Mouse (Mus musculus) mouse embryonic stem cell (cell line): ENCODE results near the gene Sap18b.

ENCODE experiments used
- in situ Hi-C, 2 experiments: fragments of 300-500 bp; cut with MboI; formaldehyde crosslinking; loops; 1 replicate in 1 of 2; 3 replicates in 1 of 2; pipeline ENCODE4 v1.14.3; 2019 to 2020; ENCODE audit warnings: low sequenced_read_pairs in 2 of 2, low pct_unique_long_range_greater_than_20kb in 1 of 2, mixed read lengths in 1 of 2; ENCODE audit not compliant: unreplicated experiment in 1 of 2

Gene Sap18b

DNA sequence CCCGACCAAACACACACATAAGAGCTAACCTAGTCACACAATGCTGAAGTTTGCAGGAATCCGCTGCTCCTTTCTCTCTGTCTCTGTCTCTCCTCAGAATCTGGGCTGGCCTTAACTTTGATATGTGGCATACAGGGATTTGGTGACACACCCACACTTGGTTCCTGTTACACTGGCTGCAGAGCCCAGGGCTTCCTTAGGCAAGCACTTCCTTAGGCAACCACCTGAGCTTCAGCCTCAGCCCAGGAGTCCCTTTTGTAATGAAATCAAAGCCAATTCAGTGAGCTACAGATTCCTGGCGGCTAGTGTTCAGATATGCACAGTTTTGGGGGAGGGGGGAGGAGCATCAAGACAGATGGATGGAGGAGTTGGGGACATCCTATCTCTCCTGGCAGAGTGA is 7.5 kb upstream of the Sap18b start:
- in situ Hi-C loops, result no loop called here

DNA sequence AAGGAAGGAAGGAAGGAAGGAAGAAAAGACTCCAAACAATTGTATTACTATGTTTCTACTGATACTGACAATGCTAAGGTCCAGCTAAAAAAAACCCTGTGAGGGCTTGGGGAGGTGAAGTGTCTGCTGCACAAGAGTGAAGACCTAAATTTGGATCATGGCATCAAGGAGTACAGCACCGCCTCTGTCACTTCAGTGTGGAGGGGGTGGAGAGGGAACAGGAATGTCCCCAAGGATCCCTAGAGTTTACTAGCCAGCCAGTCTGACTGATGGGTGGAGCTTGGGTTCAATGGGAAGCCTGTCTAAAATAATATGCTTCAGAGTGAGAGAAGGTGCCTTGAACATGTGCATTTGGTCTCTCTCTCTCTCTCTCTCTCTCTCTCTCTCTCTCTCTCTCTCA is 6.9 kb upstream of the Sap18b start:
- in situ Hi-C loops, result no loop called here

DNA sequence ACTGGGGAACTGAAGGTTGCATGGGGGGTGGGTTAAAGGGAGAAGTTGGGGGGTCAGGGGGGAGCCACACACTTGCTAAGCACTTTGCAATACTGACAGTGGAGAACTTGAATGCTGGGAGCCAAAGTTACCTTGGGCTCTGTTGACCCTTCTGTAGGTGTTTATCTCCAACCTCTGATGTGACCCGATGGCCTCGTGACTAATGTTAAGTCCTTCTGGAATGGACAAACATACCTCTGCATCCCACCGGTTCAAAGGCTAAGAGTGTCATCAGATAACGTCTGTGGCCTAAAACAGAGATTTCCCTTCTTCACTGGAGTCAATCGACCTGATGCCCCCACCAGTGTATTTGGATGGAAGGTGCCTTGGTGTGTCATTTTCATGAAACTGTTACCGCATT is 3.9 kb upstream of the Sap18b start:
- in situ Hi-C loops, result no loop called here

DNA sequence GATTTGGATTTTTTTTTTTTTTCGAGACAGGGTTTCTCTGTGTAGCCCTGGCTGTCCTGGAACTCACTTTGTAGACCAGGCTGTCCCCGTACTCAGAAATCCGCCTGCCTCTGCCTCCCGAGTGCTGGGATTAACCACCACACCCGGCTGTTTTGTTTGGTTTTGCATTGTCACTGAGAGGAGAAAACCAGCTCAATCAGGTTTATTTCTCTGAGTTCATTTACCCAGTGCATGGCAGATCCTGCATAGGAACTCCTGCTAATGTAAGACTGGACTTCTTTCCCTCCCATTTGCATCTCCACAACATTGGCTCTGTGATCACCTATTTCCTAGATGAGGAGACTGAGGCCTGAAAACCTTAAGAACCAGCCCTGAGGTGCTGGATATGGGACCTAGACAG is 3.0 kb upstream of the Sap18b start:
- in situ Hi-C loops, result no loop called here

DNA sequence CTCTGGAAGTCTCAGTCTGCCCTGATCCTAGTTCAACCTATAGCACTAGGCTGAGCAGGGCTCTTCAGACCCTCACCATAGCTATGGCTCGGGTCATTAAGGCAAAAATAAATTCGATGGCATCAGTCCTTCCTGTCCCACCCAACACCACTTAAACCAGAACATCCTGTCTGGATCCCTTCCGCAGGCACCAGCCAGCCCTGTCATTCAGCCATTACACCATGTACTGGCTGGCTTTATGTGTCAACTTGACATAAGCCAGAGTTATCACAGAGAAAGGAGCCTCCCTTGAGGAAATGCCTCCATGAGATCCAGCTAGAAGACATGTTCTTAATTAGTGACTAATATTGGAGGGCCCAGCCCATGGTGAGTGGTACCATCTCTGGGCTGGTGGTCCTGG is 2.4 kb upstream of the Sap18b start:
- in situ Hi-C loops, result no loop called here

DNA sequence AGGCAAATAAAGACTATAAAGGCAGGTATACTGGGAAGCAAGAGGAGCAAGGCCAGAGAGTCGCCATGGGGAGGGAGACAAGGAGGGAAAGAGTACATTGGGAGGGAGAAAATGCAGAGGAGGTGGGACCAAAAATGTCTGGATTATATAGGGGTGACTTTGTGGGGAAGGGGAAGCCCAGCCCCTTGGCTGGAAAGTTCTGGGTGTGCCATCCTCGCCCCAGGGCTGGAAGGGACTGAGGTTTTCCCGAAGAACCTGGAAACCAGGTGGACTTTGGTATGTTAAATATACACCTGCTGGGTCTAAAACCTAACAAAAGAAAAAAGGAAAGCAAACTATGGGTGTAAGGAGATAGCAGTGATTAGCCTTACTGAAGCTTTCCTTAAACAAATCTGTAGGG is 5.0 kb downstream of the Sap18b start:
- in situ Hi-C loops, result no loop called here

DNA sequence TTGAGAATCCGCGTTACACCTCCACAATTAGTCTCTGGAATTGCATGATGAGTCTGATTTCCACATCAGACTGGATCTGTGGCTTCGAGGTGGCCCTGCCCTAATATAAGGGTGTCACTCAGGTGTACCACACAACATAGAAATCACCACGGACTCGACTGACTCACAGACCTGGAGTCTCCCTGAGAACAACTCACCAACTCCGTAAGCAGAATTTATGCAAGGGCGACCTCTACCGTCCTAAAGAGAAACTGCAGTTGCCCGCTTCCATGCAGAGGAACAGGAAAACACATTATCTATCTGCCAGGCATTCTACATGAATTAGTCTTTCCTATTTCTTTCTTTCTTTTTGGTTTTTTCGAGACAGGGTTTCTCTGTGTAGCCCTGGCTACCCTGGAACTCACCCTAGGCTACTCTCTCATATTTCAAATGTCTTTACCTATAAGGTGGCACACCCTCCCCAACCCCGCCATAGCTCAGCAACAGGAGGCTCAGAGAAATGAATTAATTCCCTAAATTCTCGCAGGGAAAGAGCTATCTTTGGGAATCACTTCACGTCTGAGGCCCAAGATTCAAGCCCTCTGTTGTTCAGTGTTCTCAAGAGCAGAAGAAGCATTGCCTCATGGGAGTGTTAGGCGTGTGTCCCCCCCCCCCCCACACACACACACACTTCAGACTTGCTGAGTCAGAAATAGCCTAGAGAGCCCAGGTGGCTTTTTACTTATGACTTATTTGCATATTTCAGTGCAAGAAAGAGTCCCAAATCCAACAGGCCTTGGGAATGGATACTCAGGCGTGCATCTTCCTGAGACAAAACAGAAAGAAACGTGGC is 7.7 kb downstream of the Sap18b start:
- in situ Hi-C loops, result no loop called here

DNA sequence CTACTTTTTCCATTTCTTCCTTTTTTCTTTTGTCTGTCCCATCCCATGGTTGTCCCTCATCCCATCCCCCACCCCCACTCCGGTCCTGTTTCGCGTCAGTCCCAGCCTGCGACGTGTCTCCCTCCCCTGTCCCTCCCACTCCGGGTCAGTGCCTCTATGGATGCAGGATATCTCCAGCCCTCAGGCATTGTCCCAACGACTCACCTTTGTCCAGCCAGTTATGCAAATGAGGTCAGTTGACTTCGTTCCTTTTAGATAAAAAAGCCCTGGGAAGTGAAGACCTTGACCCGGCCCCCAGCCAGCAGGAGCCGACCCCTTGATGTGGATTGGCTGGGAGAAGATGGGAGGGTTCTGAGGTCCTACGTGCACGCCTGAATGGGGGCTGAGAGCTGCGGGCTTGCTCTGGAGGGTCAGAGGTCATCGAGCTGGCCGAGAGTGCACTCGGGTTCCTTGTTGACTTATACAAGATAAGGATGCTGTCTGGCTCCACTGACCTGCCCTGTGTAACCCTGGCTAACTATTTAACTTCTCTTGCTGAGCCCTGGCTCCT is 8.4 kb downstream of the Sap18b start:
- in situ Hi-C loops, result no loop called here

DNA sequence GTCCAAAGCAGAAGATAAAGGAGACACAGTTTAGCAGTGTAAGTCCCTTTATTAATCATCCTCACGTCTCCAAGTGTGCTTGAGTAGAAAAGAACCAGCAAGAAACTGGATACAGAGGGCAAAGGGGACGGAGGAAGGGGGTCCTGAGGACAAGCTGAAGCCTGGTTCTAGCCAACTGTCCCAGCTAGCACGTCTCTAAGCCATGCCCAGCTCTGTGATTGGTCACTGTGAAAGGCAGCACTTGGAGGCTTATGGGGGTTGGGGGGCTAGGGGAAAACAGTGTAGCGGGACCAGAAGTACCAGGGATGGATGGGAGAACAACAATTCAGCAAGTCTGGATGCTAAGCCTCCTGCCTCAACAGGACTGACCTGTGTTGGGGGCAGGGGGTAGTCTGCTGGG is 10.7 kb downstream of the Sap18b start:
- in situ Hi-C loops, result no loop called here

DNA sequence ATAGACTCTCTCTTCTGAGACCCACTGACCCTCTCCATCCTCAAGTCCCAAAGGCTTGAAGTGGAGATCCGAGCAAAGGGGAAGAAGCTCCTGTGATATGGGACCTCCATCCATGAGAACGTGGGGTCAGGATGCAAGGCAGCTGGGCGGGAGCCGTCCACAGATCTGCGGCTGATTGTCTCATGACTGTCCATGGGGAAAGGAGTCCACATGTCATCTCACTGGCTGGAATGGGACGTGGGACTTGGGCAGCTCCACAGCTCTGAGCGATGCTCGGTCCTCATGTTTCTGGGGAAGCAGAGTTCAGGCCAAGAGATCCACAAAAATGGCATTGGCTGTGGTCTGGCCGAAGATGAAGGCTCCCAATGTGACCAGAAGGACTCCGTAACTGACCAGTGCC is 12.1 kb downstream of the Sap18b start:
- in situ Hi-C loops, result no loop called here

DNA sequence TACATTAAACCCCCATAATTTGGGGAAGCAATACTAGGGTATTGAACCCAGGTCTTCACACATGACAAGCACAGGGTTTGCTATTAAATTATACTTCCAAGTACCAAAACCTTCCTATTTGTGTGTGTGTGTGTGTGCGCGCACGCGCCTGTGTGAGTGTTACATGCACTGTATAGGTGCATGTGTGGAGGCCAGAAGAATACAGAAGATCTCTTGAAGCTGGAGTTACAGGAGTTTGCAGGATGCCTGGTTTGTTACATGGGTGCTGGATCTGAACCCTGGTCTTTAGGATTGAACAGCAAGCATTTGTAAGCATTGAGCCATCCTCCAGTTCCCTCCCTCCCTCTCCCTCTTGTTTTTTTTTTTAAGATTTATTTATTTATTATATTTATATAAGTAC is 14.1 kb downstream of the Sap18b start:
- in situ Hi-C loops, result no loop called here

DNA sequence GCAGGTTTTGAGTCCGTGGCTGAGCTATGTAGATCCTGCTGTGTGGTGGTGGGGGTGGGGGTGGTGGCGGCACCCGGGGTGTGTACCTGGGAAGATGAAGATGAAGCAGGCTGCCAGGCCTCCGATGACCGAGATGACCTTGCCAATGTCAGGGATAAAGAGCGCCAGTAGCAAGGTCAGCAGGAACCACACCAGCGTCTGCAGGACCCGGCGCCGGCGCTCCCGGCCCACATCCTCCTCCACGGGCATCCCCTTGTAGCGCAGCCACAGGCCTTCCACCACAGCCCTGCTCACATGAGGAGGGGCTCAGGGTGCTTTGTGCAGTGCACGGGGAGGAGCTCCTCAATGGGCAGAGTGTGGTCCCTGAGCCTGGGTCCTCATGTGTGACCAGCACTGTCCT is 16.3 kb downstream of the Sap18b start:
- in situ Hi-C loops, result no loop called here

DNA sequence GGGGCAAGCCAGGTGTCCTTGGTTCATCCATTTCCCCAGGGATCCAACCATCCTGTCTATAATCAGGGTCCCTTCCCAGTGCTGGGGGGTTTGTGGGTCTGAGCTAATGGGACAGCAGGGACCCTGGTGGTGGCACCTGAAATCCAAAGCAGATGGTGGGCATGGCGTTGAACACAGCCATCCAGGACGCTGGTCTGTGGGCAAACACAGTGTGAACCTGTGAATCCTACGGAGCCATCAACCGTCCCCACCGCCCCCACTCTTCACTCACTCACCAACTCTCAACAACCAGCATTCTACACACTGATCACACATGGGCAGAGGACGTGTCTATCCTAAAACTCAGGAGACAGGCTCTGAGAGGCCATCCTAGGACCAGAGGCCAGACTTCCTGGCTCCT is 18.8 kb downstream of the Sap18b start:
- in situ Hi-C loops, result no loop called here

DNA sequence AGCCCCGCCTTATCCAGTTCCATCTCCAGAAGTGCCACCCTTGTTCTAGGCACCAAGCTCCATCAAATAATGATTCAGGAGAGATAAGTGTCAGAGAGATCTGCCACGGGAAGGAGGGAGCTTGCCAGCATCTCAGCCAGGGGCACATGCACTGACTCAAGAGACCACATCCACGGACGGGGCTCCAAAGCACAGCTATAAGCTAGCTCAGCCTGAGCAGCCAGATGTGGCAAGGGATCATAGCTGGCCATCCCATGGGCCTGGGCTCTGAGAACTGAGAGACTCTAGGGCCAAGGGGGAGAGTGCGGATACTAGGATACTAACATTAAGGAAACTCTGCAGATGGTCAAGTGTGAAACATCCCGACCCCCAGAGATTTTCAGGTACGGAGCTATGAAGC is 19.9 kb downstream of the Sap18b start:
- in situ Hi-C loops, result no loop called here

DNA sequence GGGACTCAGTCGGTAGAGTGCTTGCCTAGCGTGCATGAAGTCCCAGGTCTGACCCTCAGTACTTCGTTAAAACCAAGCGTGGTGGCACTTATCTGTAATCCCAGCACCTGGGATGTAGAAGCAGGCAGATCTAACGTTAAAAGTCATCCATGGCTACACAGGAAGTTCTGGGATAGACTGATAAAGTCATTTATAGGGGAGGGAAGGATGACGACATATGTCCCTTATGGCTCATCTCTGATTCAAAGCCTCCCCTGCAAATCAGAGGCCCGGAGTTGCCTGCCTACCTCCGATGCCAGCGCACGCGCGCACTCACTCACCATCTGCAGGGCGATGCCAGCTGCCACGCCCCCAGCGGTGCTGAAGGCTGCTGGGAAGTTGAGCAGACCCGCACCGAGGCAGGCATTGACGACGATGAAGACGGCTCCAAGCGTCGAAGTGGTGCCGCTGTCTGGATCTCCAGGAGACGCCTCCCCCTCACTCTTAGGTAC is 23.0 kb downstream of the Sap18b start:
- in situ Hi-C loops, result no loop called here

DNA sequence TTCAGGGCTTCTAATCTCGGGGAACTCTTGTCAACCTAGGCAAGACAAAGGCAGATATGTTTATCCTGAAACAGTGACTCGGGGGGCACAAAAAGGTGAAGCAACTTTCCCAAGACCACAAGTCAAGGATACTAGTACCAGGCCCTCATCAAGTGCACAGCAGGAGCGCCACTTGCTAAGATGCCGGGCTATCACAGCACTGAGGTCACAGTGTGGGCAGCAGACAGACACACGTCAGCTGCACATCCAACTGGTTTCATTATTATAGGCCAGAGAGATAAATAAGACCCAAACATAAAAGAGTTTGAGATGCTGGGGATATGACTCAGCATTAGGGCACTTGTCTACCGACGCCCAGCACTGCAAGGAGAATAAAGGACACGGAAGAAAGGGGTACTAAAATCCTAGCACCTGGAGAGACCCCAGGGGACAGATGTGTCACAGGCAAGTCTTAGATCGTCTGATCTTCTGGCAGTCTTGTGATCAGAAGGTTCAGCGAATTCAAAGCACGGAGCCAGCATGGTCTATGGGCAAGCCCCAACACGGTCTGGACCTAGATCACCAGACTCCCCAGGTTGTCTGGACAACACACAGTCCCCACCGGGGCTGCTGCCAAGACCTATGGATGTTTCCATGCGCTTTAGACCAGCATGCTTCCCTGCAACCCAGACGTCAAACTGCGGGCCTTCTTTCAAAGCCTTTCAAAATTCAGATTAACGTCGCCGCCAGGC is 23.8 kb downstream of the Sap18b start:
- in situ Hi-C loops, result no loop called here

DNA sequence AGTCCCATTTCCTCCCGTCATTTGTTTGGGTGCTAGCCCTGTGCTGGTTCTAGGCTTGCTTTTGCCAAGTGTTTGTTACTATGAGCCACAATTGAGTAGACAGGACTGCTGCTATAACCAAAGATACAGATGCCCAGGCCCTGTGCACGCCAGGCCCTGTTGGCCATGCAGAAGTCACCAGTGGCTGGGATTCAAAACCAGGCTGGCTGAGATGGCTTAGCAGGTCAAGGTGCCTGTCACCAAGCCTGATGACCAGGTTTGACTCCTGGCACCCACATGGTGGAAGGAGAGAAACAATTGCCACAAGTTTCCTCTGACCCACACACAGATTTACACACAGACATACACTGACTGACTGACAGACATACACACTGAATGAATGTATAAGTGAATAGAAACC is 25.2 kb downstream of the Sap18b start:
- in situ Hi-C loops, result no loop called here

DNA sequence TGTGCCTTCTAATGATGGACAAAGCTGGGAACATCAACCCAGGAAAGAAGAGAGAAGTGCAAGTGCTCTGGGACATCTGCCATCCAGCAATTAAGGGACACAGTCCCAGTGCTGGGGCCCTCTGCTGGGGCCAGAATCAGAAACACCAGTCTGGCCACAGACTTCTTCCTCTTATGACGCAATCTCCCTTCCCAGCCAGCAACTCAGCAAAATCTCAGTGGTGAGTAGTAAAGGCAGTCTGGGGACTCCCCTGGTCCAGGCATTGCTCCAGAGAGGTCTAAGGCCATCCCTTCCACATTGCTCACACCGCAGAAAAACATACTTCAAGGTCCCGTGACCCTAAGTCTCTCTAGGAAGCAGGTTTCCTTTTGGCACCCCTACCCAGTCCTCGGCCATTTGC is 27.1 kb downstream of the Sap18b start:
- in situ Hi-C loops, result no loop called here

DNA sequence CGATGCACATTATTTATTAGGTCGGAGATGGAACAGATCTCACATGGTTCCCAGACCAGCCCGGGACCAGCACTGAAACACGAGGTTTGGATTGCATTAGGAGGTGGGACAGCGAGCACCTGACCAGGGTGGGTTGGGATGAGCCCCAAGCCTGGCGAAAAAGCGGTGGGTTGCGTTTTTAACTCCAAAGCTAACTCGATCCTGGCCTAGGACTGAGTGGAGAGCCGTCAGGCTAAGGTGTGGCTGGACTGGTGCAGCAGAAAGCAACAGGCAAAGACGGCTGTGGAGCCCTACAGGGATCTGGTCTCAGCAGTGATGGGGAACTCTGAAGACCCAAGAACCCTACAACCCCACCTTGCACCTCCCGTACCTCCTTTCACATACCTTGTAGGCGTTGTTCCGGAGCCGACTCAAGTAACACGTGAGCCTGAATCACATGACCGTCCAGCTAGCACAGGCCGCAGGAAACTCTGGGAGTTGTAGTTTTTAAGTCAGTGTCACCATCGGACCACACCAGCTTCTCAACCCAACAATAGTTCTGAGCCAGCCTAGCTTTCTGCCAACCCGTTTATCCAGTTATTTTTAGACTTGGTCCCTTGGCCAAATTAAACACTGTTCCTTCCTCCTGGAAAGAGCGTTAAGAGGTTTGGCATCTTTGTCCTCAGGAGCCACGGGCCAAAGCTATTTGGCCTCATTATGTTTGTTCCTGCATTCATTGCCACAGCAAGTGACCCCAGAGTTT is 28.1 kb downstream of the Sap18b start, which contains the start of gene Slc38a7:
Gene Slc38a7, minus strand, starts transcription at position 438 of the 742 bp plus-strand sequence.
- in situ Hi-C loops, result no loop called here
